Mouse (Mus musculus) hindbrain, embryonic 16.5 days (tissue): ENCODE measurements around the gene Vax1. TPM values are rescaled to one million over a fixed set of nuclear protein-coding genes. Genes with fewer than 3 reads are reported as not detected.
A peak's percentile ranks its signal among the peaks of the same experiment; 100 is the strongest.

Experiments used
- ATAC-seq: fragments of 200-750 bp; cut with Nextera tagmentation; 2 replicates; pipeline ENCODE4 v1.8.0; 2017; ENCODE audit warnings: moderate TSS enrichment, moderate library complexity
- H3K27ac ChIP-seq: fragments of 300-500 bp; sonication (generic); 2 replicates; pipeline ENCODE4 v1.5.1; 2014; ENCODE audit warnings: low read depth, mild to moderate bottlenecking, control low read depth, low read length, moderate library complexity
- H3K27me3 ChIP-seq: fragments of 300-500 bp; sonication (generic); replicated peaks from 2 replicates; pipeline ENCODE4 v1.6.1; 2014; ENCODE audit warnings: low read length; ENCODE audit not compliant: control insufficient read depth, insufficient read depth
- H3K36me3 ChIP-seq: fragments of 300-500 bp; sonication (generic); 2 replicates; pipeline ENCODE4 v1.6.1; 2014; ENCODE audit warnings: mild to moderate bottlenecking, low read length, moderate library complexity, mixed read lengths; ENCODE audit not compliant: control insufficient read depth, insufficient read depth
- H3K4me1 ChIP-seq: fragments of 300-500 bp; sonication (generic); 2 replicates; pipeline ENCODE4 v1.6.1; 2014; ENCODE audit warnings: low read depth, low read length; ENCODE audit not compliant: control insufficient read depth, insufficient read depth
- H3K4me2 ChIP-seq: fragments of 300-500 bp; sonication (generic); 2 replicates; pipeline ENCODE4 v1.6.1; 2014; ENCODE audit warnings: mild to moderate bottlenecking, low read length, control low read depth, moderate library complexity
- H3K4me3 ChIP-seq: fragments of 300-500 bp; sonication (generic); 2 replicates; pipeline ENCODE4 v1.5.1; 2014; ENCODE audit warnings: mild to moderate bottlenecking, low read length, control low read depth, moderate library complexity
- H3K9ac ChIP-seq: fragments of 300-500 bp; sonication (generic); 2 replicates; pipeline ENCODE4 v1.6.1; 2014; ENCODE audit warnings: low read depth, mild to moderate bottlenecking, control low read depth, low read length, moderate library complexity
- H3K9me3 ChIP-seq: fragments of 300-500 bp; sonication (generic); 2 replicates; pipeline ENCODE4 v1.6.1; 2014; ENCODE audit warnings: mild to moderate bottlenecking, low read length, moderate library complexity; ENCODE audit not compliant: control insufficient read depth
- WGBS: fragments of 180-500 bp; shearing (Covaris S2); extraction: QIAGEN DNeasy Blood & Tissue Kit; methylation state at CpG from one replicate; pipeline ENCODE4 v1.1.7; 2014; 5-methylcytosine and 5-hydroxymethylcytosine counted together
- polyA plus RNA-seq: library from polyadenylated mRNA; unstranded; fragments of >200 nt; fragmentation: Nextera tagmentation; extraction: Ambion mirVana; gene quantifications from 2 replicates; pipeline ENCODE4 v1.2.1, GENCODE M21; 2015

Gene Vax1
- polyA plus RNA-seq, 1 experiment from 2014 or later: not detected

DNA sequence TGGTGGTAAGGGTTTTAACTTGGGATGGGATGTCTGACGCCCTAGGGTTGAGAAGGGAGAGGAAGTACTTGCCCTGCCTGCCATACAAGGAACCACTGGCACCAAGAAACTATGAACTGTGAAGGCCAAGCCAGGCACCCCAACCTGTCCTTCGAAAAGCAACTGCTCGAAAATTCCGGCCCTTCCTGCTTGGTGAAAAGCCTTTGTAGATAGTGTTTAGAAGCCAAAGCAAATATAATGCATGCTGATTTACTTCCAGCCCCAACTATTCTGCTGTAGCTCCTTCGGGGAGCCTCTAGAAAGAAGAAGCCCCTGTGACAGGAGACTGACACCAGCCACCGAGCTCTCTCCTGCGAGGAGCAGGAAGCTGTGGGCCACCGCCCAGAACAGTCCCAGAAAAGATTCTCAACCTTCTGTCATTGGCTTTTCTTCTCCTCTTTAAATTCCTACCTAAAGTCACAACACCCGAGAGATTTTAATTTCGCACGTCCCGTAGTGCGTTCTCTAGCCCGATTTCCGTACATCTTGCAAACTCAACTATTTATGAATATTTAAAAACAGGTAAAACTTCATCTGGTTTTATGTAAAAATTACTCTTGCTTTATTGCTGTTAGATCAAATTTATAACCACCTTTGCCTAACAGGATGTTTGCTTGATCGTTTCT, 4.8 kb downstream of the Vax1 start:
- WGBS: 6% methylated on average over 16 of the region's 16 CpGs

DNA sequence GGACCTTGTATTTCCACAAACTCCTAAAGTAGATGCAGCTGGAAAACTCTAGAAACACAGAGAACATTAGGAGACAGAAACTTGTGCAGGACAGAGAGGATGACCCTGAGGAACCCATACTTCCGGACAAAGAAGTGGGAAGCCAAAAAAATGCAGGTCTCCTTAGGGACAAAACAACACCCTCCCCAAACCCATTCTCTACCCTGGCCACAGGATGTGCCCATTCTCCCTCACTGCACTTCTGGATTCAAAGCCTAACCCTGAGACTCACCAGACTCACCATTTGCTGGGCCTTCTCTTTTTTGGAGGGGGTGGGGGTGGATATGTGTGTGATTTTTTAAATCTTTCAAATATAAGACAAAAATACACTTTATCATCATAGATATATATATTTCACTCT, 5.7 kb downstream of the Vax1 start:
- peaks cover 68% of the 10 kb centered on the region for H3K27me3 ChIP-seq
- no peaks in the 10 kb centered on the region for H3K36me3 ChIP-seq
- no peak overlapping the region for H3K27ac ChIP-seq
- peaks cover 9% of the 10 kb centered on the region for H3K4me1 ChIP-seq
- no peak for ATAC-seq
- H3K4me3 ChIP-seq: no peak overlapping the region
- no peaks in the 10 kb centered on the region for H3K9me3 ChIP-seq
- H3K4me2 ChIP-seq: no peak overlapping the region
- 19% methylated on average over 1 of the region's 1 CpGs for WGBS
- no peak overlapping the region for H3K9ac ChIP-seq

More for the DNA sequence above, 4.8 kb downstream of the Vax1 start:
- H3K27ac ChIP-seq: no peak overlapping the region
- peaks cover 18% of the 10 kb centered on the region for H3K4me1 ChIP-seq
- H3K36me3 ChIP-seq: no peaks in the 10 kb centered on the region
- no peaks in the 10 kb centered on the region for H3K9me3 ChIP-seq
- no peak overlapping the region for H3K4me2 ChIP-seq
- no peak for ATAC-seq
- H3K27me3 ChIP-seq: peaks cover 68% of the 10 kb centered on the region
- H3K4me3 ChIP-seq: no peak overlapping the region
- H3K9ac ChIP-seq: no peak overlapping the region

GRCm38 (mm10) chr19:59156702-59157101, 13.2 kb downstream of the Vax1 start:
- H3K4me3 ChIP-seq: no peak overlapping the region
- H3K9me3 ChIP-seq: no peaks in the 10 kb centered on the region
- H3K9ac ChIP-seq: no peak overlapping the region
- no peaks in the 10 kb centered on the region for H3K36me3 ChIP-seq
- no peak for ATAC-seq
- no peaks in the 10 kb centered on the region for H3K4me1 ChIP-seq
- no peak overlapping the region for H3K4me2 ChIP-seq
- WGBS: 80% methylated on average over 4 of the region's 4 CpGs
- no peak overlapping the region for H3K27ac ChIP-seq
- H3K27me3 ChIP-seq: peaks cover 30% of the 10 kb centered on the region

GRCm38 (mm10) chr19:59154171-59154570, 15.7 kb downstream of the Vax1 start:
- WGBS: 86% methylated on average over 2 of the region's 2 CpGs

GRCm38 (mm10) chr19:59145492-59146140, 24.2 kb downstream of the Vax1 start:
- Histone ChIP-seq H3K4me3 (no peak overlapping the region), H3K27ac (no peak overlapping the region), H3K4me1 (no peaks in the 10 kb centered on the region), H3K4me2 (no peak overlapping the region), H3K27me3 (no peaks in the 10 kb centered on the region), H3K9me3 (no peaks in the 10 kb centered on the region), H3K9ac (no peak overlapping the region), H3K36me3 (no peaks in the 10 kb centered on the region)
- peak; percentile 80 for ATAC-seq
- 46% methylated on average over 9 of the region's 9 CpGs for WGBS

More at GRCm38 (mm10) chr19:59154171-59154570, 15.7 kb downstream of the Vax1 start:
- no peak overlapping the region for H3K4me3 ChIP-seq
- H3K4me2 ChIP-seq: no peak overlapping the region
- H3K9ac ChIP-seq: no peak overlapping the region
- no peaks in the 10 kb centered on the region for H3K36me3 ChIP-seq
- no peaks in the 10 kb centered on the region for H3K9me3 ChIP-seq
- ATAC-seq: no peak
- H3K27ac ChIP-seq: no peak overlapping the region
- H3K4me1 ChIP-seq: no peaks in the 10 kb centered on the region
- peaks cover 10% of the 10 kb centered on the region for H3K27me3 ChIP-seq

- whole genome bisulfite sequencing: 66% methylated on average over 6 of the region's 6 CpGs
- no peaks in the 10 kb centered on the region for H3K27me3 ChIP-seq
These were observed 24.8 kb downstream of the Vax1 start for GRCm38 (mm10) chr19:59145064-59145463.

DNA sequence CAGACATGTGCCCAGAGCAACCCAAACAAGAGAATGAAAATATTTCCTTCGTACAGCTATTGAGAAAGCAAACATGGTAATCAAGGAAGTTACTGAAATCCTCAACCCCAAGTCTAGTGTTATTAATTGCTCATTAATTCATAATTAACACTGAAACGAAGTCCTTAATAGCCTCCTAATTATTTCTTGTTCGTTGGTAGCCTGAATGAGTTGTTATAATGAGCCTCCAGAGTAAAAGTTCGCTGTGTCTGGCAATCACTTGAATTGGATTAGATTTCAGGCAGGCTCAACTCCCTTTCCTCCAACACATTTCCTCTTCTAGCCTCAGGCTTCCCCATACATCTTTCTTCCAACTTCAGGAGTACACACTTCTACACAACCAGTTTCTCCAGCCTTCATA, 27.6 kb downstream of the Vax1 start:
- no peak for ATAC-seq
- no peaks in the 10 kb centered on the region for H3K4me1 ChIP-seq
- H3K27ac ChIP-seq: no peak overlapping the region
- no peaks in the 10 kb centered on the region for H3K36me3 ChIP-seq
- no peaks in the 10 kb centered on the region for H3K9me3 ChIP-seq
- no peak overlapping the region for H3K9ac ChIP-seq
- 55% methylated on average over 4 of the region's 4 CpGs for WGBS
- H3K4me2 ChIP-seq: no peak overlapping the region
- no peak overlapping the region for H3K4me3 ChIP-seq
- no peaks in the 10 kb centered on the region for H3K27me3 ChIP-seq

More at GRCm38 (mm10) chr19:59145064-59145463, 24.8 kb downstream of the Vax1 start:
- H3K4me1 ChIP-seq: no peaks in the 10 kb centered on the region
- no peak overlapping the region for H3K9ac ChIP-seq
- no peak for ATAC-seq
- H3K36me3 ChIP-seq: no peaks in the 10 kb centered on the region
- H3K4me3 ChIP-seq: no peak overlapping the region
- no peaks in the 10 kb centered on the region for H3K9me3 ChIP-seq
- H3K27ac ChIP-seq: no peak overlapping the region
- H3K4me2 ChIP-seq: no peak overlapping the region

- peaks cover 6% of the 10 kb centered on the region for H3K4me1 ChIP-seq
These were observed 34.5 kb downstream of the Vax1 start for GRCm38 (mm10) chr19:59135387-59135786.

DNA sequence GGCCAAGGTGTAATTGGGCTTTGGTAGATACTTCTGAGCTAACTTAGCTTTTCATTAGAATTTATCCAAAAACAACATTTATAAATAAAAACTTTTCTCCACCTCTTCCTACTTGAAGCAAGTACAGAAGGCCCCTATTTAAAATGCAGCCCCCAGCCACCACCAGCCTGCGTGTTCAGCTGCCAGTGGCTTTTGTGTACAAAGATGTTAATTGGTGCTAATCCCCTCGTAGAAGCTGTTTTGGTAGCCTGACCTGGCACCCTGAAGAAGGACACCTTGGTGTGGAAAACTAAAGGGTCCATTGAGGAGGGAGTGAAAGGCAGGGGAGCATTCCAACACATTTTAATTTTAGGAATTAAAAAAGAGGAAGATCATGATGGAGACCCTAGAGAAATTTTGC, 34.9 kb downstream of the Vax1 start:
- ATAC-seq: no peak
- Histone ChIP-seq H3K4me1 (peaks cover 6% of the 10 kb centered on the region), H3K27me3 (no peaks in the 10 kb centered on the region; the same call in 1 of the 2 replicates), H3K27ac (no peak overlapping the region), H3K4me3 (no peak overlapping the region), H3K36me3 (no peaks in the 10 kb centered on the region), H3K9ac (no peak overlapping the region), H3K4me2 (no peak overlapping the region), H3K9me3 (no peaks in the 10 kb centered on the region)
- 16% methylated on average over 2 of the region's 2 CpGs for WGBS

More at GRCm38 (mm10) chr19:59135387-59135786, 34.5 kb downstream of the Vax1 start:
- no peaks in the 10 kb centered on the region for H3K9me3 ChIP-seq
- no peaks in the 10 kb centered on the region; the same call in 1 of the 2 replicates for H3K27me3 ChIP-seq
- H3K4me3 ChIP-seq: no peak overlapping the region
- ATAC-seq: no peak
- WGBS: 48% methylated on average over 8 of the region's 8 CpGs
- H3K36me3 ChIP-seq: no peaks in the 10 kb centered on the region
- H3K9ac ChIP-seq: no peak overlapping the region
- H3K4me2 ChIP-seq: no peak overlapping the region
- H3K27ac ChIP-seq: no peak overlapping the region
